ENCODE assay signal across 8 mouse cellular contexts in the genomic region with DNA sequence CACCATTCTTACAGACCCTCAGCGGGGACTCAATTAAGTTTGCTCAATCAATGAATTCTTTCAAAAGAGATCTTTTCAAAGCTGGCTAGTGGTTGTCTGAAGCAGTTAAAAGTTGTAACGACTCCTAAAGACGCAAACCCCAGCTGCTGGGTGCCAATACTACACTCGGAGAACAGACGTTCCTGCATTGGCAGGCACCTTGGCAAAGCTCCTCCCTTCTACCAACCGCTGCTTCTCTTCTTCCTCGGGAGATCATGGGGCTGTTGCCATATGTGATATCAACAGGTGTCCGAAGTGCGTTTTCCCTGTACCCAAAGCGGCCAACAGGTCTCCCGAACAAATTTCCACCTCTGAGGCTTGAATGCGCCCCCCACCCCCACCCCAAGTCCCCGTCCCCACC. TPM values are rescaled to one million over a fixed set of nuclear protein-coding genes. Genes with fewer than 3 reads are reported as not detected.
DNase-seq lines count a peak whose midpoint lies in the region; ATAC-seq and TF ChIP-seq lines count a peak whose summit lies in the region.

No protein-coding gene starts in this region.

- H3K4me1 ChIP-seq in lung, embryonic 16.5 days (replicated peaks; ENCODE audit: control insufficient read depth, insufficient read depth, low read length) = peaks cover 11% of the 10 kb centered on the region
- H3K4me1 ChIP-seq in forebrain, embryonic 11.5 days (replicated peaks; ENCODE audit: control insufficient read depth, insufficient read depth, low read length) = peaks cover 7% of the 10 kb centered on the region
- 0 out of 2 replicates have a peak, but pooled peaks cover 5% of the 10 kb centered on the region for H3K4me1 ChIP-seq in kidney, postnatal 0 days (replicated peaks; ENCODE audit: insufficient read depth, low read length)
- peaks cover 12% of the 10 kb centered on the region for H3K4me1 ChIP-seq in olfactory bulb, adult 2 months (ENCODE audit: control insufficient read depth, insufficient read depth, low read length)

- no peaks in the 10 kb centered on the region for H3K9me3 ChIP-seq in lung, embryonic 16.5 days (ENCODE audit: control insufficient read depth, low read length)
- H3K9me3 ChIP-seq in forebrain, embryonic 11.5 days (ENCODE audit: control insufficient read depth, low read length) = no peaks in the 10 kb centered on the region
- no peaks in the 10 kb centered on the region for H3K9me3 ChIP-seq in kidney, postnatal 0 days (replicated peaks; ENCODE audit: low read length)

- ATAC-seq in lung, embryonic 16.5 days (ENCODE audit: low read depth) = no peak
- ATAC-seq in forebrain, embryonic 11.5 days (replicated peaks; ENCODE audit: low FRiP score) = no peak
- no peak for ATAC-seq in kidney, postnatal 0 days (replicated peaks; ENCODE audit: low FRiP score, low read depth)

- H3K27ac ChIP-seq in lung, embryonic 16.5 days (ENCODE audit: low read length) = no peak overlapping the region; the same call in 1 of the 2 replicates
- no peak overlapping the region for H3K27ac ChIP-seq in forebrain, embryonic 11.5 days (ENCODE audit: low read depth, low read length)
- H3K27ac ChIP-seq in kidney, postnatal 0 days = peak overlapping the region; percentile 93
- no peak overlapping the region for H3K27ac ChIP-seq in olfactory bulb, adult 2 months (ENCODE audit: insufficient read depth, low read depth, low read length)

- 11% methylated on average over 13 of the region's 13 CpGs for WGBS in lung, embryonic 16.5 days
- WGBS in forebrain, embryonic 11.5 days = 8% methylated on average over 13 of the region's 13 CpGs
- 9% methylated on average over 13 of the region's 13 CpGs for WGBS in kidney, postnatal 0 days
- WGBS in olfactory bulb, adult 2 months = 12% methylated on average over 13 of the region's 13 CpGs

- H3K9ac ChIP-seq in lung, embryonic 16.5 days (ENCODE audit: low read length) = peak overlapping the region; percentile 82
- no peak overlapping the region; the same call in 1 of the 2 replicates for H3K9ac ChIP-seq in forebrain, embryonic 11.5 days (ENCODE audit: low read length)
- H3K9ac ChIP-seq in kidney, postnatal 0 days (ENCODE audit: low read depth, low read length) = peak overlapping the region; percentile 83

- DNase-seq in lung, postnatal 36 days = no peak
- no peak for DNase-seq in forebrain, embryonic 11.5 days (ENCODE audit: low spot score)
- no peak for DNase-seq in kidney, postnatal 0 days (ENCODE audit: low spot score)
- DNase-seq in ovary, postnatal 14 days (ENCODE audit: low spot score) = no peak
- no peak for DNase-seq in adrenal gland, adult 8-10 months
- DNase-seq in urinary bladder, adult 18-20 months (ENCODE audit: low spot score in 2 of 2) = no peak

- TF ChIP-seq POLR2A in olfactory bulb, adult 2 months (IDR thresholded peaks at IDR 0.05; ENCODE audit: insufficient read depth, low read depth, low read length) = no peak

- peak overlapping the region; percentile 68 for H3K4me3 ChIP-seq in lung, embryonic 16.5 days (ENCODE audit: low read length)
- H3K4me3 ChIP-seq in forebrain, embryonic 11.5 days (ENCODE audit: low read depth, low read length) = peak overlapping the region; percentile 56
- peak overlapping the region; percentile 63 for H3K4me3 ChIP-seq in kidney, postnatal 0 days (replicated peaks; ENCODE audit: low read depth, low read length)
- H3K4me3 ChIP-seq in olfactory bulb, adult 2 months (ENCODE audit: insufficient read depth, low read depth, low read length) = peak overlapping the region; percentile 49; the same call in 1 of the 2 replicates

- peaks cover 11% of the 10 kb centered on the region for H3K27me3 ChIP-seq in lung, embryonic 16.5 days (ENCODE audit: control insufficient read depth, insufficient read depth, low read depth, low read length)
- peaks cover 20% of the 10 kb centered on the region for H3K27me3 ChIP-seq in forebrain, embryonic 11.5 days (ENCODE audit: control insufficient read depth, insufficient read depth, low read length)
- H3K27me3 ChIP-seq in kidney, postnatal 0 days (ENCODE audit: insufficient read depth, low read length) = no peaks in the 10 kb centered on the region; the same call in 1 of the 2 replicates

- no peak for TF ChIP-seq CTCF in kidney, postnatal 0 days (IDR thresholded peaks at IDR 0.05; ENCODE audit: low read depth)
- no peak for TF ChIP-seq CTCF in olfactory bulb, adult 2 months (IDR thresholded peaks at IDR 0.05; ENCODE audit: insufficient read depth, low read depth, low read length)

- peak overlapping the region; percentile 83 for H3K4me2 ChIP-seq in lung, embryonic 16.5 days (ENCODE audit: low read depth, low read length)
- H3K4me2 ChIP-seq in forebrain, embryonic 11.5 days (ENCODE audit: low read depth, low read length, severe bottlenecking) = peak overlapping the region; percentile 98
- peak overlapping the region; percentile 90 for H3K4me2 ChIP-seq in kidney, postnatal 0 days (ENCODE audit: low read length)

- no peaks in the 10 kb centered on the region for H3K36me3 ChIP-seq in lung, embryonic 16.5 days (ENCODE audit: control insufficient read depth, insufficient read depth, low read length)
- no peaks in the 10 kb centered on the region for H3K36me3 ChIP-seq in forebrain, embryonic 11.5 days (ENCODE audit: control insufficient read depth, insufficient read depth, low read length)
- H3K36me3 ChIP-seq in kidney, postnatal 0 days (ENCODE audit: insufficient read depth, low read length) = no peaks in the 10 kb centered on the region

RNA-seq across cellular contexts. Expression of a gene that starts 0.9 kb away (rescaled TPM):
- 309 and 317 TPM in 2 replicates for polyA plus RNA-seq in lung, embryonic 16.5 days (2015; fragmentation: Nextera tagmentation; extraction: Ambion mirVana)
- 36.1 and 43.5 TPM in 2 replicates for polyA plus RNA-seq in forebrain, embryonic 11.5 days (2014; fragmentation: Nextera tagmentation; extraction: Ambion mirVana)
- polyA plus RNA-seq in kidney, postnatal 0 days (2015; fragmentation: Nextera tagmentation; extraction: Ambion mirVana) = 460 and 496 TPM in 2 replicates
- polyA plus RNA-seq in olfactory bulb, adult 2 months (2012; ENCODE audit: insufficient read depth, insufficient read length, low replicate concordance, missing spikeins) = not detected in 2 replicates
- total RNA-seq in adrenal gland, adult 8-10 months (2022) = 100 to 1,000 TPM in 2 of 4 experiments, 10 to 100 TPM in 2; 75.9 to 116 (median 96.8) TPM

RNA-seq across cellular contexts. Expression of a gene that starts 8.3 kb away (rescaled TPM):
- polyA plus RNA-seq in lung, embryonic 16.5 days (2015; fragmentation: Nextera tagmentation; extraction: Ambion mirVana) = 157 and 162 TPM in 2 replicates
- 12.5 and 13.3 TPM in 2 replicates for polyA plus RNA-seq in forebrain, embryonic 11.5 days (2014; fragmentation: Nextera tagmentation; extraction: Ambion mirVana)
- polyA plus RNA-seq in kidney, postnatal 0 days (2015; fragmentation: Nextera tagmentation; extraction: Ambion mirVana) = 21.6 and 25.0 TPM in 2 replicates
- not detected in 2 replicates for polyA plus RNA-seq in olfactory bulb, adult 2 months (2012; ENCODE audit: insufficient read depth, insufficient read length, low replicate concordance, missing spikeins)
- 1 to 10 TPM; 4.8 to 8.0 (median 5.5) TPM for total RNA-seq in adrenal gland, adult 8-10 months (2022)

RNA-seq across cellular contexts. Expression of a gene that starts 22.9 kb away (rescaled TPM):
- 8.1 and 8.7 TPM in 2 replicates for polyA plus RNA-seq in lung, embryonic 16.5 days (2015; fragmentation: Nextera tagmentation; extraction: Ambion mirVana)
- polyA plus RNA-seq in forebrain, embryonic 11.5 days (2014; fragmentation: Nextera tagmentation; extraction: Ambion mirVana) = 76.0 and 88.3 TPM in 2 replicates
- polyA plus RNA-seq in kidney, postnatal 0 days (2015; fragmentation: Nextera tagmentation; extraction: Ambion mirVana) = 0.70 and 0.72 TPM in 2 replicates
- not detected in 2 replicates for polyA plus RNA-seq in olfactory bulb, adult 2 months (2012; ENCODE audit: insufficient read depth, insufficient read length, low replicate concordance, missing spikeins)
- 1 to 10 TPM; 2.6 to 6.1 (median 4.0) TPM for total RNA-seq in adrenal gland, adult 8-10 months (2022)

RNA-seq across cellular contexts. Expression of a gene that starts 32.5 kb away (rescaled TPM):
- polyA plus RNA-seq in lung, embryonic 16.5 days (2015; fragmentation: Nextera tagmentation; extraction: Ambion mirVana) = 21.9 and 32.5 TPM in 2 replicates
- polyA plus RNA-seq in forebrain, embryonic 11.5 days (2014; fragmentation: Nextera tagmentation; extraction: Ambion mirVana) = 1.8 and 5.7 TPM in 2 replicates
- polyA plus RNA-seq in kidney, postnatal 0 days (2015; fragmentation: Nextera tagmentation; extraction: Ambion mirVana) = 23.7 and 24.1 TPM in 2 replicates
- polyA plus RNA-seq in olfactory bulb, adult 2 months (2012; ENCODE audit: insufficient read depth, insufficient read length, low replicate concordance, missing spikeins) = not detected in 2 replicates
- total RNA-seq in adrenal gland, adult 8-10 months (2022) = 1 to 10 TPM; 3.0 to 6.9 (median 3.7) TPM

RNA-seq across cellular contexts. Expression of a gene that starts 42.7 kb away (rescaled TPM):
- 126 and 136 TPM in 2 replicates for polyA plus RNA-seq in lung, embryonic 16.5 days (2015; fragmentation: Nextera tagmentation; extraction: Ambion mirVana)
- 78.9 and 86.2 TPM in 2 replicates for polyA plus RNA-seq in forebrain, embryonic 11.5 days (2014; fragmentation: Nextera tagmentation; extraction: Ambion mirVana)
- polyA plus RNA-seq in kidney, postnatal 0 days (2015; fragmentation: Nextera tagmentation; extraction: Ambion mirVana) = 121 and 131 TPM in 2 replicates
- not detected in 2 replicates for polyA plus RNA-seq in olfactory bulb, adult 2 months (2012; ENCODE audit: insufficient read depth, insufficient read length, low replicate concordance, missing spikeins)
- total RNA-seq in adrenal gland, adult 8-10 months (2022) = 10 to 100 TPM; 42.7 to 50.6 (median 44.6) TPM

Comparison
In these comparisons a context has a peak if more than half of its experiments do, and no peak if none do; other contexts are left out.
1. RNA of a gene that starts 8.3 kb away (polyA plus RNA-seq): 157 to 162 TPM in lung, embryonic 16.5 days, 21.6 to 25.0 TPM in kidney, postnatal 0 days and 12.5 to 13.3 TPM in forebrain, embryonic 11.5 days; not detected in olfactory bulb, adult 2 months; every median in the first group is over 10 times any median in the second.
2. Peak in every context shown above with its lines, with median percentiles within 50 percentile points of each other: H3K4me2 ChIP-seq and H3K4me3 ChIP-seq.